Mouse (Mus musculus): ENCODE measurements around the gene Gm10188.

GRCm38 (mm10) chr1:132205958-132206357, 23.6 kb downstream of the Gm10188 start:
- no peak for TF ChIP-seq POLR2A (IDR thresholded peaks at IDR 0.05; ENCODE audit: low read depth, low read length)
- TF ChIP-seq CTCF (IDR thresholded peaks at IDR 0.05; ENCODE audit: extremely low read depth, insufficient read depth, insufficient read length, insufficient replicate concordance): no peak

Data from spleen, adult 2 months (tissue).